Mouse (Mus musculus) frontal cortex, postnatal 10 days (tissue): ENCODE data around the gene Dnah9.

Experiments
- DNase-seq, 2 experiments: peaks; one replicate each; pipeline ENCODE4 v3.0.0; 2022; ENCODE audit warnings: low spot score in 2 of 2, mixed read lengths in 1 of 2

The Dnah9 gene

GRCm38 (mm10) chr11:65794428-65795219, 373.7 kb downstream of the Dnah9 start:
- DNase-seq, result no peak

DNA sequence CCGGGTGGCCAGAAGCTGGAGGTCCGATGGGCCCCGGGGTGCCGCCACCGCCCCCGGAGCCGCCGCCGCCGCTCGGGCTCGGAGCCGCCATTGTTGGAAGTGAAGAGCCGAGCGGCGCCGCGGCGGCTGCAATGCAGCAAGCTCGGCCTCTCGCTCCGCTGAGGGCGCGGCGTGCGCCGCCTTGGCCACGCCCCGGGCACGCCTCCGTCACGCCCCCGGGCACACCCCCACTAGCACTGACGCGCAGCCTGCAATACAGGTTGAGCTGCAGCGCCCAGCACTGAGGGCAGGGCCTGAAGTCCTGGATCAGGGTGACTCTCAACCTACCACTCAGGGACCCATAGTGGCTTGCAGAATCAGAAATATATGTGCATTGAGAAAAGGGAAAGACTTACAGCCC, 380.2 kb downstream of the Dnah9 start, which contains the start of gene Map2k4:
Gene Map2k4 (minus strand): TSS at position 144 of the 400 bp plus-strand sequence.
- peak; percentile 78 to 87 for DNase-seq

DNA sequence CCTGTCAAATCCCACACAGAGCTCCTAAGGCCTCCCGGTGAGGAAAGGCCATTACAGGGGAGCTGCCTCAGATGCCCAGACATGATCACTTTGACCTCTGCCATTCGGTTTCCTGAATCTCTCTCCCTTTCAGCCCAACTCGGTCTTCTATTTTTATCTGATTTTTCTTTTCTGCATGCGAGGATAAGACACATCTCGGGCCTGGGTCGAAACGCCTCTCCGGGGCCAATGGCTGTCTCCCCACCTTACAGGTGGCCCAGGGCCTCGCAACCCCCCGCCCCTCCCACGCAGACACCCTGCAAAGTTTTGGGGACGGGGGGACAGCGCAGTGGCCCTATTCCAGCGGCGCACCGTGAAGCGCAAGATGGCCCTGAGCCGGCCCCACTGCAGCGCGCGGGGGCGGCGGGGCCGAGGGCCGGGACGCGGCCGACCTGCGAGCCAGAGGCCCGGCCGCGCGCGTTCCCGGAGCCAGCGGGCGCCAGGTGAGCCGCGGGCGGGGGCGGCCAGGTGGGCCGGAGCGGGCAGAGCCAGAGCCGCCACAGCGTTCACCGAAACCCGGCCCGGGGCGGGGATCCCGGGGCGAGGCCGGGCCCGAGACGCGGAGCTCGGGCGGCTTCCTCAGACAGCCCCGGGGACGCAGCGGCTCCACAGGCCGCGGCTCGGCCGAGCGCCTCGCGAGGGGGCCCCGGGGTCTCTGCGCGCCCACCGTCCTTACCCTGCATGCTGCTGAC, 380.8 kb downstream of the Dnah9 start:
- no peak for DNase-seq

DNA sequence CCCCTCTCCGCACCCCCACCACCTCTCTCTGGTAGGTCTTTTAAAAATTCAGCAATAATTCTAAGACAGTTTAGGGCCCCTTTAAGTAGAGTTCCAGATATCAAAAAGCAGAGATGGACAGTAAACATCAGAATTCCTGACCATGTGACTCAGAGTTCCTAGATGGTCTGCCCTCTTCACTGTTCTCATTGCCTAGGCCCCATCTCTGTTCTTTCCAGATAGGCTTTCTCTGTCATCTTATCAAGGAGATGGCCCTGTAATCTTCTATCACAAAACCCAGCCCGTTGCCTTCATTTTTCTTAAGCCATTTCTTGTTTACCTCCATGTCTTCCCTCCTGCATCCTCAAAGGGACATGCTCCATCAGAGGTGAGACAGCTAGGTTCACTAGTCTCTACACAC, 382.2 kb downstream of the Dnah9 start:
- DNase-seq, result no peak

DNA sequence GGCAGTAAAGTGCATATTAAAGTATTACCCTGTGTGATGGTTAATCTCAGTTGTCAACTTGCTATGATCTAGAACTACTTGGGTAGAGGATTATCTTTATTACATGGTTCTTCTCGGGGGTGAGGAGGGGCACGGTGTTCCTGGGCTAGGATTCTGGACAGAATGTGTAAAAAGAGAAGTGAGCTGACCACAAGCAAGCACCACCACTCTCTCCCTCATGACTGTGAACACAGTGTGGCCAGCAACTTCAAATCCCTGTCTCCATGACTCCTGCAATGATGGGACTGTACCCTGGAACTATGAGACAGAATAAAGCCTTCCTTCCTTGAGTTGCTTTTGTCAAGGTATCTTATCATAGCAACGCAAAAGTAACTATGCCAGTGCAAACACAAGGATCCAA, 386.8 kb downstream of the Dnah9 start:
- no peak for DNase-seq
